Mouse (Mus musculus) limb, embryonic 11.5 days (tissue): Measurements from ENCODE around the gene Jph4. TPM values are rescaled to one million over a fixed set of nuclear protein-coding genes. Genes with fewer than 3 reads are reported as not detected.

Source experiments
- ATAC-seq: fragments of 200-750 bp; cut with Nextera tagmentation; 2 replicates; pipeline ENCODE4 v1.8.0; 2017; ENCODE audit warnings: low read depth; ENCODE audit not compliant: insufficient number of reproducible peaks, low FRiP score, low TSS enrichment
- DNase-seq: peaks from one replicate; pipeline ENCODE4 v3.0.0-alpha.2; 2015; ENCODE audit warnings: low spot score
- H3K27ac ChIP-seq: fragments of 300-500 bp; sonication (generic); replicated peaks from 2 replicates; pipeline ENCODE4 v1.5.1; 2014; ENCODE audit warnings: low read depth, mild to moderate bottlenecking, low read length
- H3K27me3 ChIP-seq: fragments of 300-500 bp; sonication (generic); 2 replicates; pipeline ENCODE4 v1.6.1; 2014; ENCODE audit warnings: mild to moderate bottlenecking, low read length, mixed read lengths; ENCODE audit not compliant: control insufficient read depth, insufficient read depth
- H3K36me3 ChIP-seq: fragments of 300-500 bp; sonication (generic); 2 replicates; pipeline ENCODE4 v1.6.1; 2014; ENCODE audit warnings: mild to moderate bottlenecking, low read length, moderate library complexity, mixed read lengths; ENCODE audit not compliant: control insufficient read depth, insufficient read depth
- H3K4me1 ChIP-seq: fragments of 300-500 bp; sonication (generic); 2 replicates; pipeline ENCODE4 v1.6.1; 2014; ENCODE audit warnings: low read length, mixed read lengths; ENCODE audit not compliant: control insufficient read depth, insufficient read depth
- H3K4me2 ChIP-seq: fragments of 300-500 bp; sonication (generic); 2 replicates; pipeline ENCODE4 v1.6.1; 2014; ENCODE audit warnings: low read depth, mild to moderate bottlenecking, moderate library complexity; ENCODE audit not compliant: severe bottlenecking
- H3K4me3 ChIP-seq: fragments of 300-500 bp; sonication (generic); 2 replicates; pipeline ENCODE4 v1.5.1; 2014; ENCODE audit warnings: low read depth, low read length
- H3K9ac ChIP-seq: fragments of 300-500 bp; sonication (generic); 2 replicates; pipeline ENCODE4 v1.6.1; 2014; ENCODE audit warnings: mild to moderate bottlenecking, low read length
- H3K9me3 ChIP-seq: fragments of 300-500 bp; sonication (generic); 2 replicates; pipeline ENCODE4 v1.6.1; 2016; ENCODE audit warnings: low read length; ENCODE audit not compliant: control insufficient read depth
- WGBS: fragments of 180-500 bp; shearing (Covaris S2); extraction: QIAGEN DNeasy Blood & Tissue Kit; methylation state at CpG from one replicate; pipeline ENCODE4 v1.1.7; 2014; 5-methylcytosine and 5-hydroxymethylcytosine counted together
- polyA plus RNA-seq: library from polyadenylated mRNA; unstranded; fragments of >200 nt; fragmentation: Nextera tagmentation; extraction: Ambion mirVana; gene quantifications from 2 replicates; pipeline ENCODE4 v1.2.1, GENCODE M21; 2014

Jph4 gene
- polyA plus RNA-seq, 1 experiment from 2014 or later, result 0.17 TPM

GRCm38 (mm10) chr14:55113351-55113974 lies 3.3 kb downstream of the Jph4 start:
- Histone ChIP-seq H3K9me3 (no peaks in the 10 kb centered on the region), H3K9ac (no peak overlapping the region), H3K27ac (no peak overlapping the region), H3K27me3 (peaks cover 66% of the 10 kb centered on the region), H3K36me3 (no peaks in the 10 kb centered on the region), H3K4me1 (peaks cover 10% of the 10 kb centered on the region), H3K4me3 (no peak overlapping the region), H3K4me2 (no peak overlapping the region)
- WGBS, result 75% methylated on average over 45 of the region's 51 CpGs
- ATAC-seq (no peak), DNase-seq (no peak)

GRCm38 (mm10) chr14:55111720-55112119 lies 5.0 kb downstream of the Jph4 start:
- H3K9ac ChIP-seq, result no peak overlapping the region
- no peak overlapping the region for H3K4me3 ChIP-seq
- H3K4me1 ChIP-seq, result peaks cover 12% of the 10 kb centered on the region
- peaks cover 52% of the 10 kb centered on the region for H3K27me3 ChIP-seq
- H3K36me3 ChIP-seq, result no peaks in the 10 kb centered on the region
- no peak overlapping the region for H3K27ac ChIP-seq
- WGBS, result 73% methylated on average over 2 of the region's 2 CpGs
- H3K4me2 ChIP-seq, result no peak overlapping the region
- no peaks in the 10 kb centered on the region for H3K9me3 ChIP-seq
- DNase-seq (no peak), ATAC-seq (no peak)

GRCm38 (mm10) chr14:55110076-55110475 lies 6.7 kb downstream of the Jph4 start:
- H3K4me3 ChIP-seq, result no peak overlapping the region
- 36% methylated on average over 9 of the region's 9 CpGs for WGBS
- H3K9me3 ChIP-seq, result no peaks in the 10 kb centered on the region
- H3K4me1 ChIP-seq, result peaks cover 16% of the 10 kb centered on the region
- H3K9ac ChIP-seq, result no peak overlapping the region
- DNase-seq (no peak), ATAC-seq (no peak)
- no peak overlapping the region for H3K4me2 ChIP-seq
- no peak overlapping the region for H3K27ac ChIP-seq
- peaks cover 40% of the 10 kb centered on the region for H3K27me3 ChIP-seq
- H3K36me3 ChIP-seq, result no peaks in the 10 kb centered on the region

GRCm38 (mm10) chr14:55109048-55109873 lies 7.5 kb downstream of the Jph4 start:
- WGBS, result 15% methylated on average over 21 of the region's 21 CpGs
- no peak overlapping the region for H3K9ac ChIP-seq
- no peaks in the 10 kb centered on the region for H3K9me3 ChIP-seq
- H3K4me3 ChIP-seq, result no peak overlapping the region
- DNase-seq (no peak), ATAC-seq (no peak)
- H3K4me2 ChIP-seq, result no peak overlapping the region
- no peaks in the 10 kb centered on the region for H3K36me3 ChIP-seq
- peaks cover 32% of the 10 kb centered on the region for H3K27me3 ChIP-seq
- H3K4me1 ChIP-seq, result peaks cover 19% of the 10 kb centered on the region
- H3K27ac ChIP-seq, result no peak overlapping the region

GRCm38 (mm10) chr14:55108202-55108870 lies 8.4 kb downstream of the Jph4 start:
- no peak overlapping the region for H3K4me2 ChIP-seq
- DNase-seq, result no peak

GRCm38 (mm10) chr14:55106990-55107389 lies 9.7 kb downstream of the Jph4 start:
- H3K27ac ChIP-seq, result no peak overlapping the region
- peaks cover 17% of the 10 kb centered on the region for H3K27me3 ChIP-seq
- no peak overlapping the region for H3K4me3 ChIP-seq
- no peaks in the 10 kb centered on the region; the same call in 1 of the 2 replicates for H3K36me3 ChIP-seq
- WGBS, result 80% methylated on average over 8 of the region's 8 CpGs
- no peak for ATAC-seq
- no peak overlapping the region for H3K9ac ChIP-seq
- H3K9me3 ChIP-seq, result no peaks in the 10 kb centered on the region
- DNase-seq, result no peak
- peaks cover 19% of the 10 kb centered on the region for H3K4me1 ChIP-seq
- no peak overlapping the region for H3K4me2 ChIP-seq

More at GRCm38 (mm10) chr14:55108202-55108870, 8.4 kb downstream of the Jph4 start:
- H3K27ac ChIP-seq, result no peak overlapping the region
- ATAC-seq, result no peak
- H3K36me3 ChIP-seq, result no peaks in the 10 kb centered on the region
- 41% methylated on average over 9 of the region's 9 CpGs for WGBS
- H3K4me3 ChIP-seq, result no peak overlapping the region
- no peak overlapping the region for H3K9ac ChIP-seq
- peaks cover 19% of the 10 kb centered on the region for H3K4me1 ChIP-seq
- no peaks in the 10 kb centered on the region for H3K9me3 ChIP-seq
- peaks cover 23% of the 10 kb centered on the region for H3K27me3 ChIP-seq

- peaks cover 17% of the 10 kb centered on the region for H3K27me3 ChIP-seq
- H3K9me3 ChIP-seq, result no peaks in the 10 kb centered on the region
- peak within 1 kb of the TSS; percentile 64 for H3K4me2 ChIP-seq
- H3K4me3 ChIP-seq, result peak within 1 kb of the TSS; percentile 36
- peaks cover 19% of the 10 kb centered on the region for H3K4me1 ChIP-seq
- ATAC-seq (peak; percentile 42; the same call in 1 of the 2 replicates), DNase-seq (peak; percentile 80)
- peak within 1 kb of the TSS; percentile 32 for H3K9ac ChIP-seq
- WGBS, result under 1% methylated on average over 39 of the region's 39 CpGs
- H3K27ac ChIP-seq, result no peak within 1 kb of the TSS
- no peaks in the 10 kb centered on the region; the same call in 1 of the 2 replicates for H3K36me3 ChIP-seq
Observed at GRCm38 (mm10) chr14:55105836-55106809, 10.6 kb downstream of the Jph4 start, which contains the start of gene Ap1g2. Gene Ap1g2 (minus strand): TSS chr14:55106593.
